Mouse (Mus musculus): ENCODE data around the gene Cdc42ep1. TPM values are rescaled to one million over a fixed set of nuclear protein-coding genes. Genes with fewer than 3 reads are reported as not detected.

The Cdc42ep1 gene
- polyA plus RNA-seq, 1 experiment from 2014 or later, result 37.9 TPM

DNA sequence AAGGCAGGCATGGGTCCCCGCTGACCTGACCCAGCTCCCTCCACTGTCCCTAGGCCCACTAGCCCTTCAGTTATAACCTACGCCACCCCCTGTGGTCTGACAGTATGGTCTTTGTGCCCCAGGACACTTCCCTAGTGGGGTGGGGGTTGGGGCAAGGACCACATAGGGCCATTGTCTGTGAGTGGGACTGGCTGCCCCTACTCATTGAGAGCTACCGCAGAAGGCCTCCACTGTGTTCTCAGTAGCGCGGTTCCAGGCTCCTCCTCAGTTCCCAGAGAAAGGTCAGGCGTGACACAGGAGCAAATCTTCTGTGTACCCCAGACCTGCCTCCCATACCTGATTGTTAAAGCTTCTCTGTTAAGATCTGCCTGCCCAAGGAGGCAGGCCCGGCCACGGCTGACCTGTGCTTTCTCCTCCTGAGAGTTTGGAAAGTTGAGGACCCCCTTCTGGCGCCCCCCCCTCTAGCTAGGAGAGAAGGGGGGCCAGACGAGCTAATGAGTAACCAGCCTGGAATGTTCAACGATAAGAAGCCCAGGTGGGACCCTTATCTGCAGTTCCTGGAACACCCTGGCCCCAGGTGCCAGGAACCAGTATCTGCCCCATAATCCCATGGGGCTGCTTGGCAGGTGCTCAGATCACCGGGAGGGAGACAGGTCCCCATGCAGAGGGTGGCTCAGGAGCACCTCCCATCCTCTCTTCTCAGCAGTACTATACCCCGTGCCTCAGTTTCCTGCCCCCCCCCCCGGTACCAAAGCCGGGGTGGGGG lies 7.8 kb downstream of the Cdc42ep1 start:
- Histone ChIP-seq H3K36me3 (ENCODE audit: control insufficient read depth, insufficient read depth, low read length) (peaks cover 18% of the 10 kb centered on the region; the same call in 1 of the 2 replicates), H3K27ac (ENCODE audit: low read depth, low read length) (peak overlapping the region; percentile 52; the same call in 1 of the 2 replicates), H3K9ac (ENCODE audit: low read depth, low read length) (no peak overlapping the region), H3K4me3 (ENCODE audit: low read length) (no peak overlapping the region), H3K4me2 (replicated peaks; ENCODE audit: low read depth, low read length) (no peak overlapping the region), H3K9me3 (ENCODE audit: control insufficient read depth, low read length) (no peaks in the 10 kb centered on the region), H3K27me3 (ENCODE audit: control insufficient read depth, insufficient read depth, low read length) (no peaks in the 10 kb centered on the region), H3K4me1 (ENCODE audit: control insufficient read depth, insufficient read depth, low read length) (peaks cover 22% of the 10 kb centered on the region)
- WGBS, result 68% methylated on average over 15 of the region's 15 CpGs
- ATAC-seq (ENCODE audit: low FRiP score, low TSS enrichment), result no peak; the same call in 1 of the 2 replicates

DNA sequence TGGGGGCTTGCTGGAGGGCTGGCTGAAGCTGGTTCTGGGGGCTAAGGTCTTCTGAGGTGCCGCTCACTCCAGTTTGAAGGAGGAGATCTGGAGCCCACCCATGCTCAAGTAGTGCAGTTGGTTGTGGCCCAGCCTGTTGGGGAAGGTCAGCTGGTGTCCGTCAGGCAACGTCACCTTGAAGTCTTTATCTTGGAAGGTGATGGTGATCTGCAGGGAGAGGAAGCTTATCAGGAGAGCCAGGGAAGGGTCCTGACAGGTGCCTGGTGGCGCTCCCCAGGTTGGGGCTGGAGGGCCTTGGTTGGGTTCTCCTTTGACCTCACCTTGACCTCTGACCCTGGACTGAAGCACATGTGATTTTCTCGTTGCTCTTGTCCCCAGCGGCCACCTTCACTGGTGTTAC lies 8.5 kb downstream of the Cdc42ep1 start:
- Histone ChIP-seq H3K36me3 (ENCODE audit: control insufficient read depth, insufficient read depth, low read length) (peaks cover 18% of the 10 kb centered on the region; the same call in 1 of the 2 replicates), H3K27me3 (ENCODE audit: control insufficient read depth, insufficient read depth, low read length) (no peaks in the 10 kb centered on the region), H3K4me1 (ENCODE audit: control insufficient read depth, insufficient read depth, low read length) (peaks cover 16% of the 10 kb centered on the region; the same call in 1 of the 2 replicates), H3K27ac (ENCODE audit: low read depth, low read length) (peak overlapping the region; percentile 52; the same call in 1 of the 2 replicates), H3K9ac (ENCODE audit: low read depth, low read length) (no peak overlapping the region), H3K4me3 (ENCODE audit: low read length) (no peak overlapping the region), H3K9me3 (ENCODE audit: control insufficient read depth, low read length) (no peaks in the 10 kb centered on the region), H3K4me2 (replicated peaks; ENCODE audit: low read depth, low read length) (no peak overlapping the region)
- no peak for ATAC-seq (ENCODE audit: low FRiP score, low TSS enrichment)
- 69% methylated on average over 6 of the region's 6 CpGs for WGBS

DNA sequence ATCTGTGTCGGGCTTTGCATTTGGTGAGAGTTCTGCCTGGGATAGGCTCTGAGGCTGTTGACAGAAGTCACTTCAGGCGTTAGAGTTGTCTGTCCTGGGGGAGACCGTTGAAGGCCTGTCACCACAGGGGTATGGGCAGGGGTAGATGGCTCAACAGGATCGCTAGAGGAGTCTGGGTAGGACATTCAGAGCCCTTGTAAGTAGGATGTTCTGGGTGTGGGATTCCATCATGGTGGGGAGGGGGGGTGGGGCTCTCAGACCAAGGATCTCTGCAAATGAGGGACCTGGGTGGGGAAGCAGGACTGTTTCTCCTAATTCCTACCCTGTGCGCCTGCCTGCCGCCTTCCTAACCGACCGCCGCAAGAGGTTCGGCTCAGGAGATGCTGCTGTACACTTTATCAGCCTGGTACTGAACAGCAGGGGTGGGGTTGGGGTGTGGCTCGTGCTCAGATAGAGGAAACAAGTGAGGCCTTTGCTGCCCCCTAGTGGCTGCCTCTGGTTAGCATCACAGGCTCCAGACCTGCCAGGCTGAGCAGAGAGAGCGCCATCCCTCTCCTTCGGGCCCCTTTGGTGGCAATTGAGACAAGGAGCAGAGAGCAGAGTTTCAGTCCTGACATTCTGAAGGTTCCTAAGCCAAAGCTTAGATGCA lies 9.2 kb downstream of the Cdc42ep1 start:
- no peak overlapping the region for H3K4me3 ChIP-seq (ENCODE audit: low read length)
- ATAC-seq (ENCODE audit: low FRiP score, low TSS enrichment), result peak; percentile 80
- 16% methylated on average over 13 of the region's 13 CpGs for WGBS
- no peak overlapping the region for H3K27ac ChIP-seq (ENCODE audit: low read depth, low read length)
- no peaks in the 10 kb centered on the region for H3K9me3 ChIP-seq (ENCODE audit: control insufficient read depth, low read length)
- H3K4me1 ChIP-seq (ENCODE audit: control insufficient read depth, insufficient read depth, low read length), result peaks cover 12% of the 10 kb centered on the region; the same call in 1 of the 2 replicates
- no peaks in the 10 kb centered on the region for H3K27me3 ChIP-seq (ENCODE audit: control insufficient read depth, insufficient read depth, low read length)
- no peak overlapping the region for H3K9ac ChIP-seq (ENCODE audit: low read depth, low read length)
- H3K4me2 ChIP-seq (replicated peaks; ENCODE audit: low read depth, low read length), result 0 out of 2 replicates have a peak overlapping the region, but pooled peaks have one; percentile 12
- H3K36me3 ChIP-seq (ENCODE audit: control insufficient read depth, insufficient read depth, low read length), result peaks cover 18% of the 10 kb centered on the region; the same call in 1 of the 2 replicates

DNA sequence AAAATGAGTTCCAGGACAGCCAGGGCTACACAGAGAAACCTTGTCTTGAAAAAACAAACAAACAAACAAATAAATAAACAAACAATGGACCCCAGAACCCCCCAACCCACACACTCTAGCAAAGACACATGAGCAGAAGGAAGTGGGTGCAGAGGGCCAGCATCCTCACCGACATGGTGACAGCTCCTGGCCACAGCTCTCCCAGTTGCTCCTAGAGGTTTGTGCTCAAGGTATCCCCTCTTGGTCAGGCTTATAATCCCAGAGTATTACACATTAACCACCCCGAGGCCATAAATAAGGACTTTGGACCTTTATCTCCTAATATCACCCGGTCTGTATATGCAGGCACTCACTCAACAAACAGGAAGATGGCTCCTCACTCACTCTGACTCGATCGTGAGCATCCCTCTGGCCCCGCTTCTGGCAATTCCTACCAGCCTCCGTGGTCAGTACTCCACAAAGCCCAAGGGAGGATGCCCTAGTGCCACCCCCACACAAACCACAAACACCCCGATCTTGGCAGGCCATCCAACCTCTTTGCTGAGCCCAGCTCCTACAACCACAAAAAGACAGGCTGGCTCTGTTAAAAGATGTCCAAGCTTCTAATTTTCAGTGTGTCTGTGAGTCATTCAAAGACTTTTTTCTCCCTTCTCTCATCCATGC lies 13.0 kb downstream of the Cdc42ep1 start, which contains the start of gene Lgals2:
Lgals2 (minus strand) TSS at position 227 of the 663 bp plus-strand sequence.
- WGBS, result 70% methylated on average over 8 of the region's 8 CpGs
- H3K9ac ChIP-seq (ENCODE audit: low read depth, low read length), result no peak within 1 kb of the TSS
- H3K4me3 ChIP-seq (ENCODE audit: low read length), result no peak within 1 kb of the TSS
- H3K36me3 ChIP-seq (ENCODE audit: control insufficient read depth, insufficient read depth, low read length), result no peaks in the 10 kb centered on the region
- no peak within 1 kb of the TSS for H3K27ac ChIP-seq (ENCODE audit: low read depth, low read length)
- H3K27me3 ChIP-seq (ENCODE audit: control insufficient read depth, insufficient read depth, low read length), result no peaks in the 10 kb centered on the region
- ATAC-seq (ENCODE audit: low FRiP score, low TSS enrichment), result no peak
- peaks cover 13% of the 10 kb centered on the region for H3K4me1 ChIP-seq (ENCODE audit: control insufficient read depth, insufficient read depth, low read length)
- no peak within 1 kb of the TSS for H3K4me2 ChIP-seq (replicated peaks; ENCODE audit: low read depth, low read length)
- no peaks in the 10 kb centered on the region for H3K9me3 ChIP-seq (ENCODE audit: control insufficient read depth, low read length)

DNA sequence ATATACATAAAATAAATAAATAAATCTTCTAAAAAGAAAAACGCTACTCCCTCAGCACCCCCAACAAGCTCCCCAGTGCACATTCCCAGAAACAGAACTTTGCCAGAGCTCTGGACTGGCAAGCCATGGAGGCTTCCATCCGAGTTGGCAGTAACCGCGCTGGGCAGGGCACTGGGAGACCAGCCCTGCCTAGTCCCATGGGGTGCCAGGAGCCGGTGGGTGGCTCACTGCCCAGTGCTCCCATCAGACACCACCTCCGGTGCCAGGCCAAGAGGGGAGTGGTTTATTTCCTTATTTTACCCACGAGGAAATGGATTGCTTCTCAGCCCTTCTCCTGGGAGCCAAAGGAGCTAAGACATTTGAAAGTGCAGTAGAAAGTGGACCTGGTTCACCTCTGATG lies 14.6 kb downstream of the Cdc42ep1 start:
- Histone ChIP-seq H3K4me3 (ENCODE audit: low read length) (no peak overlapping the region), H3K4me2 (replicated peaks; ENCODE audit: low read depth, low read length) (no peak overlapping the region), H3K27me3 (ENCODE audit: control insufficient read depth, insufficient read depth, low read length) (no peaks in the 10 kb centered on the region), H3K4me1 (ENCODE audit: control insufficient read depth, insufficient read depth, low read length) (peaks cover 3% of the 10 kb centered on the region; the same call in 1 of the 2 replicates), H3K9ac (ENCODE audit: low read depth, low read length) (no peak overlapping the region), H3K27ac (ENCODE audit: low read depth, low read length) (no peak overlapping the region), H3K9me3 (ENCODE audit: control insufficient read depth, low read length) (no peaks in the 10 kb centered on the region), H3K36me3 (ENCODE audit: control insufficient read depth, insufficient read depth, low read length) (no peaks in the 10 kb centered on the region)
- 84% methylated on average over 7 of the region's 7 CpGs for WGBS
- no peak for ATAC-seq (ENCODE audit: low FRiP score, low TSS enrichment)

DNA sequence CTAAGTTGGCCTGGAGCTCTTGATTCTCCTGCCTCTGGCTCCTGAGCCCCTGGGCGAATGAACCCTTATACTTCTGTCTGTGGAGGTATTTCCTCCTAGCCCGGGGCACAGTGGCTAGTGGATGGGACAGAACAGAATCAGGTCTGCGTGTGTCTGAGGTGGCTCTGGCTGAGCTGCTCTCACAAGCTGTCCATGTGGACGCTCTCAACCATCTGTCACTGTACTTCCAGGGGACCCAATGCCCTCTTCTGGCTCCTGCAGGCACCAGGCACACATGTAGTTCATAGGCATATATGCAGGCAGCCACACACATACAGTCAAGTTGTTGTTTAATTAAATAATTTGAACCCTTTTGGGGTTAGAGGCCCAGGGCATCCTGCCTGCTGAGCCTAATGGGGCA lies 16.9 kb downstream of the Cdc42ep1 start:
- Histone ChIP-seq H3K4me3 (ENCODE audit: low read length) (no peak overlapping the region), H3K4me2 (replicated peaks; ENCODE audit: low read depth, low read length) (no peak overlapping the region), H3K27ac (ENCODE audit: low read depth, low read length) (peak overlapping the region; percentile 12; the same call in 1 of the 2 replicates), H3K36me3 (ENCODE audit: control insufficient read depth, insufficient read depth, low read length) (no peaks in the 10 kb centered on the region), H3K4me1 (ENCODE audit: control insufficient read depth, insufficient read depth, low read length) (peaks cover 5% of the 10 kb centered on the region; the same call in 1 of the 2 replicates), H3K9me3 (ENCODE audit: control insufficient read depth, low read length) (no peaks in the 10 kb centered on the region), H3K9ac (ENCODE audit: low read depth, low read length) (no peak overlapping the region), H3K27me3 (ENCODE audit: control insufficient read depth, insufficient read depth, low read length) (no peaks in the 10 kb centered on the region)
- no peak for ATAC-seq (ENCODE audit: low FRiP score, low TSS enrichment)
- 70% methylated on average over 4 of the region's 4 CpGs for WGBS

DNA sequence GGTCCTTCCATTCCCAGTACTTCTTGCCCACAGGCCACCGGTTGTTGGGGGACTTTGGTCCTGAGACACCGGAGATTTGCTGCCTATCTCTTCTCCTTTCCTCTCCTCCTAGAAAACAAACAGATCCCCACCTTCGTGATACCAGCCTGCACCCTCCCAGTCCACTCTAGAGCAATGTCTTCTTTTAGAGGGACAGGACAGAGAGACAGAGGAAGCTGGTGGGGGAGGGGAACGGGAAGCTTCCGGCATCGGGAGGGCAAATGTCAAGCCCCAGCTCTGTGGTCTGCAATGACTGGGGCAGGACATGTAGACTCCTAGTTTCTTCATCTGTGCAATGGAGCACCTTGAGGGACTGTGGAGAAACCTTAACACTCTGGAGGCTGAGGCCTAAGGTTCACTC lies 17.3 kb downstream of the Cdc42ep1 start:
- no peak overlapping the region for H3K9ac ChIP-seq (ENCODE audit: low read depth, low read length)
- WGBS, result 68% methylated on average over 6 of the region's 6 CpGs
- no peak overlapping the region for H3K4me2 ChIP-seq (replicated peaks; ENCODE audit: low read depth, low read length)
- H3K4me1 ChIP-seq (ENCODE audit: control insufficient read depth, insufficient read depth, low read length), result peaks cover 5% of the 10 kb centered on the region; the same call in 1 of the 2 replicates
- H3K27ac ChIP-seq (ENCODE audit: low read depth, low read length), result no peak overlapping the region
- ATAC-seq (ENCODE audit: low FRiP score, low TSS enrichment), result no peak
- H3K9me3 ChIP-seq (ENCODE audit: control insufficient read depth, low read length), result no peaks in the 10 kb centered on the region
- H3K36me3 ChIP-seq (ENCODE audit: control insufficient read depth, insufficient read depth, low read length), result no peaks in the 10 kb centered on the region
- no peak overlapping the region for H3K4me3 ChIP-seq (ENCODE audit: low read length)
- H3K27me3 ChIP-seq (ENCODE audit: control insufficient read depth, insufficient read depth, low read length), result no peaks in the 10 kb centered on the region

DNA sequence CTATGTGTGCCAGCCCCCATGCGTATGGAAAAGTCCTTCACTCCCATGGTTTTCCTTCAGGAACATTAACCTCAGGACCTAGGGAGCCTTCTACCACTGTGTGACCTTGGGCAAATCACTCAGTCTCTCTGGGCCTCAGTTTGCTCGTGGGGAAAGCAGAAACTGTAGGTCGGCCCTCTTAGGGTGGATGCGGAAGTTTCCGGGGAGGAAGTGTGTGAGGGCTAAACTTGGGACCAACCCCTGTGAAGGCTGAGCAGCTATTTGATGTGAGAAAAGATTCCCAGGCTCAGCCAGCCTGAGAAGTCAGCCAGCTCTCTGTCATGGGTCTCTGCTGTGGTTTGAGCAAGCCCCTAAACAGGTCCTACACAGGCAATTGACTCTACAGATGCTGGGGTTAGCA lies 19.9 kb downstream of the Cdc42ep1 start:
- Histone ChIP-seq H3K36me3 (ENCODE audit: control insufficient read depth, insufficient read depth, low read length) (no peaks in the 10 kb centered on the region), H3K9ac (ENCODE audit: low read depth, low read length) (no peak overlapping the region), H3K9me3 (ENCODE audit: control insufficient read depth, low read length) (no peaks in the 10 kb centered on the region), H3K4me2 (replicated peaks; ENCODE audit: low read depth, low read length) (no peak overlapping the region), H3K4me1 (ENCODE audit: control insufficient read depth, insufficient read depth, low read length) (peaks cover 5% of the 10 kb centered on the region; the same call in 1 of the 2 replicates), H3K27ac (ENCODE audit: low read depth, low read length) (no peak overlapping the region), H3K4me3 (ENCODE audit: low read length) (no peak overlapping the region), H3K27me3 (ENCODE audit: control insufficient read depth, insufficient read depth, low read length) (no peaks in the 10 kb centered on the region)
- no peak for ATAC-seq (ENCODE audit: low FRiP score, low TSS enrichment)
- 90% methylated on average over 5 of the region's 5 CpGs for WGBS
